Mouse (Mus musculus) adrenal gland, postnatal 14 days (tissue): ENCODE results near the gene Man2b1. TPM values are rescaled to one million over a fixed set of nuclear protein-coding genes. Genes with fewer than 3 reads are reported as not detected.
A peak's percentile ranks its signal among the peaks of the same experiment; 100 is the strongest.
"Not testable (repeated sequence)": the region's sequence is repeated elsewhere in the genome, so short reads cannot be mapped to it uniquely, and the experiment has no call there.

ENCODE experiments used
- DNase-seq: peaks from one replicate; pipeline ENCODE4 v3.0.0; 2021; ENCODE audit warnings: mixed read lengths
- total RNA-seq: library from RNA; stranded (reverse); gene quantifications from 2 replicates; pipeline ENCODE4 v1.2.3, GENCODE M21; 2021

Gene Man2b1
- total RNA-seq, 1 experiment from 2014 or later = 49.8 TPM

GRCm38 (mm10) chr8:85073041-85073612 is 9.9 kb upstream of the Man2b1 start:
- no peak for DNase-seq

GRCm38 (mm10) chr8:85074167-85074566 is 8.9 kb upstream of the Man2b1 start:
- no peak for DNase-seq

DNA sequence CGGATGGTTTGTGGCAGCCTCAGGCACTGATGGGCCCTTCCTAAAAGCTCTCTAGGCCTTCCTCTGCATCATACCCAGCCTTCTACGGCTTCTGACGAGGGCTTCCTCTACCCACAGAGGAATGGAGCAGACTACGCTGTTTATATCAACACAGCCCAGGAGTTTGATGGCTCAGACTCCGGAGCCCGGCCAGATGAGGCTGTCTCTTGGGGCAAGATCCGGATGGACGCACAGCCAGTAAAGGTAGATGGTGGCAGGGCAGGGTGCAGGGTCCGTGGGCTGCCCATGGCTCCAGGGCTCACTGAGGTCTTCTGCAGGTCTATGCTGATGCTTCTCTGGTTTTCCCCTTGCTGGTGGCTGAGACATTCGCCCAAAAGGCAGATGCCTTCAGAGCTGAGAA is 8.5 kb upstream of the Man2b1 start:
- DNase-seq = no peak

- peak; percentile 67 for DNase-seq
Measured at GRCm38 (mm10) chr8:85076001-85076400, 7.1 kb upstream of the Man2b1 start.

DNA sequence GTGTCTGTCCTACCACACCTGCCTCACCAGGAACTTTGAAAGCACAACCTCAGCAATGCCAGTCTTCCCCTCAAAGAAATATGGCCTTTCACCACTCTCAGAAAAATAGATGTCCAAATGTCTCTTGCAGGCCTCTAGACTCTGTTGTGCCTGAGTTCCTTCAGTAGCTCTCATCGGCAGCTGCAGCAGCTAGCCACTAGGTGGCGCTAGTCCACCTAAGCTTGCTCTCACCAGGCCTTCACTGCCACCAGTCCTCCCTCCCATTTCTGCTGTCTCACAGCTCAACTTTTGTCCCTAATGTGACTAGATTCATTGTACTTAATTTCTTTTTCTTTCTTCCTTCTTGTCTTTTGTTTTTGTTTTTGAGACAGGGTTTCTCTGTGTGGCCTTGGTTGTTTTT is 6.1 kb upstream of the Man2b1 start:
- peak; percentile 87 for DNase-seq

GRCm38 (mm10) chr8:85080214-85080531 is 2.9 kb upstream of the Man2b1 start:
- DNase-seq = peak; percentile 57

- DNase-seq = peak; percentile 69
Measured at GRCm38 (mm10) chr8:85080532-85081215, 2.4 kb upstream of the Man2b1 start, which contains the start of gene Wdr83os. Gene Wdr83os (plus strand): TSS chr8:85080740.

- peak; percentile 65 for DNase-seq
Measured at GRCm38 (mm10) chr8:85081216-85081555, 1.9 kb upstream of the Man2b1 start, which contains the start of gene Wdr83. Gene Wdr83 (minus strand): TSS chr8:85081306.

- DNase-seq = not testable (repeated sequence)
Measured at GRCm38 (mm10) chr8:85082169-85082568, 901 bp upstream of the Man2b1 start.

- no peak for DNase-seq
Measured at GRCm38 (mm10) chr8:85084633-85085032, 1.6 kb downstream of the Man2b1 start.

- no peak for DNase-seq
Measured at GRCm38 (mm10) chr8:85086238-85086637, 3.2 kb downstream of the Man2b1 start.

DNA sequence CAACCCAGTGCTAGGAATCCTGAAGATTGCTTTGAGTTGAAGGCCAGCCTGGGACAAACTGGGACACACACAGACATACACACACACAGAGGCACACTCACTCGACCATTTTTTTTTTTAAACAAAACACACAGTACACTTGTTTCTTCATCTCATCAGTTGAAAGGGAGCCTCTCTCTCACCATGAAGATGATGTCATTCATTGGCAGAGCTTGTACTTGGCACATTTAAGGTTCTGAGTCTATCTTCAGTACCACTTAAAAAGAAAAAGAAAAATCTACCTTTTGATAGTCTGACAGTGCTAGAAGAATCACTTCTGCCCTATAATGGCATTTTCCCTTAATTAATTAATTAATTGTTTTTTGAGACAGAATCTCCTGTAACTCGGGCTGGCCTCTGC is 5.7 kb downstream of the Man2b1 start:
- no peak for DNase-seq

DNA sequence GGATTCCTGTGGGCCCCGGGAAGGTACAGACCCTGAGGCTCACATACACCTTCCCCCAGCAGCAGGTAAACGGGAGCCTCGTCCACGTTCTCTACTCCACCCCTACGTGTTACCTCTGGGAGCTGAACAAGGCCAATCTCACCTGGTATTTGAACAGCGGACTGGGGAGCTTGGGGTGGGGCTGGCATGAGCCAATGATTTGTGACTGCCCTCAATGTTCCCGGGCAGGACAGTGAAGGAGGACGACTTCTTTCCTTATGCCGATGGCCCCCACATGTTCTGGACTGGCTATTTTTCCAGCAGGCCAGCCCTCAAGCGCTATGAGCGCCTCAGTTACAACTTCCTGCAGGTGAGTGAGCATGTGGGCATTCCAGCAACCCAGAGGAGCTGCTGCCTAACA is 7.8 kb downstream of the Man2b1 start:
- DNase-seq = no peak

GRCm38 (mm10) chr8:85091526-85092090 is 8.5 kb downstream of the Man2b1 start:
- DNase-seq = no peak

- DNase-seq = no peak
Measured at GRCm38 (mm10) chr8:85095051-85095450, 12.0 kb downstream of the Man2b1 start.

- no peak for DNase-seq
Measured at GRCm38 (mm10) chr8:85095566-85095965, 12.5 kb downstream of the Man2b1 start.

DNA sequence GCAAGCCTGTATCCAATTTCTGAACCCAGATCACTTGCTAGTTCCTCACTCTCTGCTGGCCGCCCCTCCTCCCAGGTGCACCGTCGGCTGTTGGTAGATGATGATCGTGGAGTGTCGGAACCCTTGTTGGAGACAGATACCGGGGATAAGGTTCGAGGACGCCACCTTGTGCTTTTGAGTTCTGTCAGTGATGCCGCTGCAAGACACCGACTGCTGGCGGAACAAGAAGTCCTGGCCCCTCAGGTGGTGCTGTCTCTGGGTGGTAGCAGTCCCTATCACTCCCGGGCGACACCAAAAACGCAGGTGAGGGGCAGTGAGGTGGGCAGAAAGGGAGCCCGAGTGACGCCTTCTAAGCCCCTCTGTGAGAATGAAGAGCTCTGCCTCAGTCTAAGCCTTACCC is 13.1 kb downstream of the Man2b1 start:
- no peak for DNase-seq

GRCm38 (mm10) chr8:85096850-85097249 is 13.8 kb downstream of the Man2b1 start:
- no peak for DNase-seq

GRCm38 (mm10) chr8:85100076-85100665 is 17.1 kb downstream of the Man2b1 start:
- DNase-seq = no peak

- no peak for DNase-seq
Measured at GRCm38 (mm10) chr8:85113241-85113640, 30.2 kb downstream of the Man2b1 start.

DNA sequence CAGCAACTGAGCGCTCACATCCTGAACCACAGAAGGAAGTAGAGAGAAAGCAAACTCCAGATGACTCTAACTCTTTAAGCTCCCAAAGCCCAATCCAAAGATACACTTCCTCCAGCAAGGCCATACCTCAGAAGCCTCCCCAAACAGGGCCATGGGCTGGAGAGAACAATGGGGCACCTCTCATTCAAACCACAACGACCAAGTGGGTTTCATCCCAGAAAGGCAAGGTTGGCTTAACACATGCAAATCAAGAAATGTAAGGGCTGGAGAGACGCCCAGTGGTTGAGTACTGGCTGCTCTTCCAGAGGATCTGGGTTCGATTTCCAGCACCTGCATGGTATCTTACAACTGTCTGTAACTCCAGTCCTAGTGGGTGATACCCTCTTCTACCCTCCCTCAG is 32.4 kb downstream of the Man2b1 start:
- no peak for DNase-seq

DNA sequence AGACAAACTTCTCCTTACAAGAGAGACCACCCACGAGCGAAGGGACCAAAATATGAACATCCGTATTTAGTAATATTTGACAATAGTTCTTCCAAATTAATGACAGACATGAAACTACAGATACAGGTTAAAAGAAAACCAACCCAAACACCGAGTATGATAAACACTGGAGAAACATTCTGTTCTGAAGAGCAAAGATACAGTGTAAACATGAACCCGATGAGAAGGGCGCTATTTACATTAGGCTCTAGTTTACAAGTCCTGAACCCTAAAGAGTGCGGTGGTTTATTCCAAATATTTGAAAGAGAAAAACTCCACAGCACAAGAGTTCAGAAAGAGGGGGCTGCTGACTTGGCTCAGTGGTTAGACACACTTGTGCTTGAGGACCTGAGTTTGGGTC is 33.9 kb downstream of the Man2b1 start:
- no peak for DNase-seq
